Mouse (Mus musculus) hindbrain, embryonic 14.5 days (tissue): ENCODE results near the gene Ifna7. TPM values are rescaled to one million over a fixed set of nuclear protein-coding genes. Genes with fewer than 3 reads are reported as not detected.
"Not testable (repeated sequence)": the region's sequence is repeated elsewhere in the genome, so short reads cannot be mapped to it uniquely, and the experiment has no call there.

Experiments
- ATAC-seq: fragments of 200-750 bp; cut with Nextera tagmentation; 2 replicates; pipeline ENCODE4 v1.8.0; 2017; ENCODE audit warnings: moderate number of reproducible peaks, mild to moderate bottlenecking, moderate TSS enrichment, moderate library complexity; ENCODE audit not compliant: low FRiP score
- DNase-seq: peaks from one replicate; pipeline ENCODE4 v3.0.0-alpha.2; 2015; ENCODE audit warnings: low spot score
- H3K27ac ChIP-seq: fragments of 300-500 bp; sonication (generic); 2 replicates; pipeline ENCODE4 v1.5.1; 2014; ENCODE audit warnings: mild to moderate bottlenecking, moderate library complexity
- H3K27me3 ChIP-seq: fragments of 300-500 bp; sonication (generic); 2 replicates; pipeline ENCODE4 v1.6.1; 2014; ENCODE audit warnings: mild to moderate bottlenecking, low read length, mixed read lengths; ENCODE audit not compliant: control insufficient read depth, insufficient read depth
- H3K36me3 ChIP-seq: fragments of 300-500 bp; sonication (generic); replicated peaks from 2 replicates; pipeline ENCODE4 v1.6.1; 2014; ENCODE audit not compliant: control insufficient read depth, insufficient read depth
- H3K4me1 ChIP-seq: fragments of 300-500 bp; sonication (generic); replicated peaks from 2 replicates; pipeline ENCODE4 v1.6.1; 2014; ENCODE audit warnings: antibody characterized with exemption, low read length, mixed read lengths; ENCODE audit not compliant: control insufficient read depth, insufficient read depth
- H3K4me2 ChIP-seq: fragments of 300-500 bp; sonication (generic); replicated peaks from 2 replicates; pipeline ENCODE4 v1.6.1; 2014; ENCODE audit warnings: mild to moderate bottlenecking, moderate library complexity
- H3K4me3 ChIP-seq: fragments of 300-500 bp; sonication (generic); replicated peaks from 2 replicates; pipeline ENCODE4 v1.5.1; 2014; ENCODE audit warnings: mild to moderate bottlenecking, low read length
- H3K9ac ChIP-seq: fragments of 300-500 bp; sonication (generic); 2 replicates; pipeline ENCODE4 v1.6.1; 2014
- H3K9me3 ChIP-seq: fragments of 300-500 bp; sonication (generic); 2 replicates; pipeline ENCODE4 v1.6.1; 2016; ENCODE audit warnings: low read length; ENCODE audit not compliant: control insufficient read depth
- WGBS: fragments of 180-500 bp; shearing (Covaris S2); extraction: QIAGEN DNeasy Blood & Tissue Kit; methylation state at CpG from one replicate; pipeline ENCODE4 v1.1.7; 2014; 5-methylcytosine and 5-hydroxymethylcytosine counted together
- polyA plus RNA-seq: library from polyadenylated mRNA; unstranded; fragments of >200 nt; fragmentation: Nextera tagmentation; extraction: Ambion mirVana; gene quantifications from 2 replicates; pipeline ENCODE4 v1.2.1, GENCODE M21; 2014

The Ifna7 gene
- polyA plus RNA-seq, 1 experiment from 2014 or later, result not detected

DNA sequence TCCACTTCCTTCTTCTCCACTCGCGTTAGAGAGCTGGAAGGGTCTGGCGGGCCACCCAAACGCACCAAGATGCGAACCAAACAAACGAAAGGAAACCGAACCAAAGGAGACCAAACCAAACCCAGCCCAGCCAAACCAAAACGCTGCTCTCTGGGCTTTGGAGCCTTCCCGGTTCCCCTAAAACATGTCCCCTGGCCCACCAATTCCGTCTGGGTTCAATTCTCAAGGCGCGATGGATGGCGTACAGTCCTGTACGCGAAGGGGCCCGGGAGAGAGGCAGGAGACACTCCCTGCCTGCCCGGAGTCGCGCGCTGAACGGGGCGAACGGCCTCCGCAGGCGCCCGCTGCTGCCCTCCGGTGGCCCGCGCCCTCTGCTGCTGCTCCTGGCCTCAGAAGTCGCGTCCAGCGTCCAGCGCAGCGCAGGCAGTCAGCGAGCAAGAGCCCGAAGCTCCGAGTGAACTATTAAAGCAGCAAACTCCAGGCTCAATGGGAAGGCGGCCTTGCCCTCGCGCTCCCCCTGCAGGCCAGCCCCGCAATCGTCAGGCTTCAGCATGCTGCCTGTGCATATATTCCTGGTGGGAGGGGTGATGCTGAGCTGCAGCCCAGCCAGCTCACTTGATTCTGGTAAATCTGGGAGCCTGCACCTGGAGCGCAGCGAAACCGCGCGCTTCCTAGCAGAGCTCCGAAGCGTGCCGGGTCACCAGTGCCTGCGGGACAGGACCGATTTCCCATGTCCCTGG, 21.9 kb upstream of the Ifna7 start, which contains the start of gene Gm13275:
Gene Gm13275, plus strand, starts transcription at position 552 of the 740 bp plus-strand sequence.
- not testable (repeated sequence) for DNase-seq, H3K27me3 ChIP-seq
- 1% methylated on average over 11 of the region's 52 CpGs for WGBS

GRCm38 (mm10) chr4:88797097-88797496, 18.9 kb upstream of the Ifna7 start, which contains the start of gene Gm13279:
Gm13279 (plus strand) TSS chr4:88797397.
- H3K27ac ChIP-seq, DNase-seq, H3K9me3 ChIP-seq, ATAC-seq, H3K9ac ChIP-seq, H3K36me3 ChIP-seq, H3K4me3 ChIP-seq, H3K4me1 ChIP-seq, H3K27me3 ChIP-seq, H3K4me2 ChIP-seq: not testable (repeated sequence)
- no CpG with 5 or more reads among the region's 28 CpGs for WGBS

More for the DNA sequence above, 21.9 kb upstream of the Ifna7 start, which contains the start of gene Gm13275:
- not testable (repeated sequence) for H3K36me3 ChIP-seq, H3K9ac ChIP-seq, H3K9me3 ChIP-seq, H3K27ac ChIP-seq, H3K4me2 ChIP-seq, H3K4me1 ChIP-seq, H3K4me3 ChIP-seq, ATAC-seq

DNA sequence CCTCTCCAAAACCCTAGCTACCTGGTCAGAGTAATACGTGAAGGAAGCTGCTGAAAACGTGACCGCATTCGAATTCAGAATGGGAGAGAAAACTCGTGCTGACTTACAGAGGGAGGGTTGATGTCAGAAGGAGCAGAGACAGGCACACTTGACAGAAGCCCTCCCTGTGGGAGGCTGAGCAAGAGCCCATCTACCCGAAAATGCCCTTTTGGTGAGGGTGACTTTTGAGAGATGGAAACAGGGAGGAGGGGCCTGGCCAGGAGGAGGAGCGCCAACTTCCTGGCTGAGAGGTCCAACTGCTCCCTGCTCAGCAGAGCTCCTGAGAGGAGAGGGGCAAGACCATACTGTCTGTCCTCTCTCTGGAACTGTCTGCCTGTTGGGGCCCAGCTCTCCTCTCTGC, 16.7 kb upstream of the Ifna7 start, which contains the start of gene Gm13285:
Gene Gm13285, plus strand, starts transcription at position 301 of the 400 bp plus-strand sequence.
- DNase-seq, H3K27ac ChIP-seq: not testable (repeated sequence)
- 13% methylated on average over 3 of the region's 7 CpGs for WGBS

DNA sequence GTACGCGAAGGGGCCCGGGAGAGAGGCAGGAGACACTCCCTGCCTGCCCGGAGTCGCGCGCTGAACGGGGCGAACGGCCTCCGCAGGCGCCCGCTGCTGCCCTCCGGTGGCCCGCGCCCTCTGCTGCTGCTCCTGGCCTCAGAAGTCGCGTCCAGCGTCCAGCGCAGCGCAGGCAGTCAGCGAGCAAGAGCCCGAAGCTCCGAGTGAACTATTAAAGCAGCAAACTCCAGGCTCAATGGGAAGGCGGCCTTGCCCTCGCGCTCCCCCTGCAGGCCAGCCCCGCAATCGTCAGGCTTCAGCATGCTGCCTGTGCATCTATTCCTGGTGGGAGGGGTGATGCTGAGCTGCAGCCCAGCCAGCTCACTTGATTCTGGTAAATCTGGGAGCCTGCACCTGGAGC, 13.1 kb upstream of the Ifna7 start, which contains the start of gene Gm13287:
Gene Gm13287, plus strand, starts transcription at position 301 of the 400 bp plus-strand sequence.
- not testable (repeated sequence) for ATAC-seq, H3K27ac ChIP-seq, H3K4me1 ChIP-seq, DNase-seq, H3K9ac ChIP-seq, H3K4me2 ChIP-seq, H3K27me3 ChIP-seq, H3K36me3 ChIP-seq, H3K4me3 ChIP-seq, H3K9me3 ChIP-seq
- no CpG with 5 or more reads among the region's 29 CpGs for WGBS

More for the DNA sequence above, 16.7 kb upstream of the Ifna7 start, which contains the start of gene Gm13285:
- H3K36me3 ChIP-seq, ATAC-seq, H3K27me3 ChIP-seq, H3K4me2 ChIP-seq, H3K4me3 ChIP-seq, H3K9me3 ChIP-seq, H3K9ac ChIP-seq, H3K4me1 ChIP-seq: not testable (repeated sequence)

DNA sequence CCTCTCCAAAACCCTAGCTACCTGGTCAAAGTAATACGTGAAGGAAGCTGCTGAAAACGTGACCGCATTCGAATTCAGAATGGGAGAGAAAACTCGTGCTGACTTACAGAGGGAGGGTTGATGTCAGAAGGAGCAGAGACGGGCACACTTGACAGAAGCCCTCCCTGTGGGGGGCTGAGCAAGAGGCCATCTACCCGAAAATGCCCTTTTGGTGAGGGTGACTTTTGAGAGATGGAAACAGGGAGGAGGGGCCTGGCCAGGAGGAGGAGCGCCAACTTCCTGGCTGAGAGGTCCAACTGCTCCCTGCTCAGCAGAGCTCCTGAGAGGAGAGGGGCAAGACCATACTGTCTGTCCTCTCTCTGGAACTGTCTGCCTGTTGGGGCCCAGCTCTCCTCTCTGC, 10.8 kb upstream of the Ifna7 start, which contains the start of gene Gm13288:
Gene Gm13288, plus strand, starts transcription at position 301 of the 400 bp plus-strand sequence.
- no CpG with 5 or more reads among the region's 8 CpGs for WGBS
- H3K4me3 ChIP-seq, H3K36me3 ChIP-seq, H3K27ac ChIP-seq, H3K9me3 ChIP-seq, ATAC-seq, H3K27me3 ChIP-seq, H3K4me1 ChIP-seq, H3K9ac ChIP-seq, DNase-seq: not testable (repeated sequence)
- H3K4me2 ChIP-seq, result peak within 1 kb of the TSS; percentile 45

GRCm38 (mm10) chr4:88805761-88806160, 10.3 kb upstream of the Ifna7 start:
- H3K36me3 ChIP-seq, H3K9me3 ChIP-seq, H3K4me3 ChIP-seq, DNase-seq, H3K27ac ChIP-seq, H3K9ac ChIP-seq, H3K27me3 ChIP-seq, ATAC-seq, H3K4me1 ChIP-seq: not testable (repeated sequence)
- H3K4me2 ChIP-seq, result peak overlapping the region; percentile 45
- no CpG with 5 or more reads among the region's 34 CpGs for WGBS

DNA sequence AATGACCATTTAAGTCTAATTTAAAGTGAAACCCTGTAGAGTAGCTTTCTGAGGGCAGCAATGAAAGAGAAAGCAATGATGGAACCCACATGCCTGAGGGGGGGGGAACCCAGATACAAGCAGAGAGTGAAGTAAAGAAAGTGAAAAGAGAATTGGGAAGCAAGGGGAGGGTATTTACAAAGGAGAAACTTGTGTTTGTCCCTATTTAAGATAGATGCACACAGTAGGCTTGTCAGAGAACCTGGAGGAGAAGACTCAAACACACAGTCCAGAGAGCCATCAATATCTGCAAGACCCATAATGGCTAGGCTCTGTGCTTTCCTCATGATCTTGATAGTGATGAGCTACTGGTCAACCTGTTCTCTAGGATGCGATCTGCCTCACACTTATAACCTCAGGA, 3.6 kb downstream of the Ifna7 start, which contains the start of gene Ifna11:
Gene Ifna11, plus strand, starts transcription at position 301 of the 400 bp plus-strand sequence.
- ATAC-seq, result no peak
- DNase-seq, result no peak
- H3K27me3 ChIP-seq, result no peaks in the 10 kb centered on the region
- H3K27ac ChIP-seq, result no peak within 1 kb of the TSS
- no peak within 1 kb of the TSS for H3K4me2 ChIP-seq
- no peak within 1 kb of the TSS for H3K9ac ChIP-seq
- no peak within 1 kb of the TSS for H3K4me3 ChIP-seq
- H3K4me1 ChIP-seq, result no peaks in the 10 kb centered on the region
- no peaks in the 10 kb centered on the region for H3K36me3 ChIP-seq
- WGBS, result 88% methylated on average over 1 of the region's 1 CpGs
- no peaks in the 10 kb centered on the region for H3K9me3 ChIP-seq

DNA sequence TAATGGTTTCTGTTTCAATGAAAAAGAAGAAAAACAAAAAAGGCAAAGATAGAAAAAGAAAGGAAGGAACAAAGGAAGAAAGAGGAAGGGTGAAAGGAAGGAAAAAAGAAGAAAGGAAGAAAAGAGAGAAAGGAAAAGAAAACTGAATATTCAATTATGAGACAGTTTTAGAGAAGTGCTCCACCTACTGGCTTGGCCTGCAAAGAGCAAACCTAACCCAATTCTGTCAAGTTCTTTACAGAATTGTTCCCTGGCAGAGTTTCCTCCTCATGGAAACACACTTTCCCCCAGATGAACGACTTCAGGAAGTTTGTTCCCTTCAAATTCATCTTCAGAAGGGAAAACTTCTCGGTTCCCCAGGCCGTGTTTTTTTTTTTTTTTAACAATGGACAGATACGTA, 7.0 kb downstream of the Ifna7 start:
- WGBS, result 24% methylated on average over 4 of the region's 4 CpGs
- Histone ChIP-seq H3K9me3 (no peaks in the 10 kb centered on the region), H3K9ac (no peak overlapping the region), H3K27me3 (no peaks in the 10 kb centered on the region), H3K27ac (no peak overlapping the region), H3K4me2 (no peak overlapping the region), H3K4me3 (no peak overlapping the region), H3K36me3 (no peaks in the 10 kb centered on the region), H3K4me1 (no peaks in the 10 kb centered on the region)
- ATAC-seq, result no peak
- DNase-seq, result peak; percentile 32

- DNase-seq, H3K27me3 ChIP-seq, H3K36me3 ChIP-seq, H3K4me3 ChIP-seq, H3K4me1 ChIP-seq, H3K4me2 ChIP-seq, H3K9me3 ChIP-seq, H3K27ac ChIP-seq, ATAC-seq, H3K9ac ChIP-seq: not testable (repeated sequence)
These were observed 11.1 kb downstream of the Ifna7 start, which contains the start of gene Ifna6 for GRCm38 (mm10) chr4:88827116-88827515. Ifna6 (plus strand) TSS chr4:88827416.
